In the genomic region with DNA sequence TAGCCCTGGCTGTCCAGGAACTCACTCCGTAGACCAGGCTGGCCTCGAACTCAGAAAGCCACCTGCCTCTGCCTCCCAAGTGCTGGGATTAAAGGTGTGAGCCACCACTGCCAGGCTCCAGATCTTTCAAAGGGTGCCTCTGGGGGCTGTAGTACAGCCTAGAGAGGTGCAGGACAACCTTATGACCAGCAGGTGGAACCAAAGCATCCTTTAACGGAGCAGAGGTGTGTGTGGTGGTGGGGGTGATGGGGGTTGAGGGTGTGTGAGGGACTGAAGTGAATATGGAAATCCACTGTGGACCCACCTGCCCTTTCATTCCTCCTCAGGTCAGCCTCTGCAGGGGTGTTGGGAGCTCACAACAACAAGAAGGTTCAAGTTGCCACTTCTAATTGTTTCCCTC, we compare ENCODE assay signal across 9 mouse cellular contexts. TPM values are rescaled to one million over a fixed set of nuclear protein-coding genes. Genes with fewer than 3 reads are reported as not detected.
A peak's percentile ranks its signal among the peaks of the same experiment; 100 is the strongest.
DNase-seq lines count a peak whose midpoint lies in the region; ATAC-seq and TF ChIP-seq lines count a peak whose summit lies in the region.
"Had no signal": no experiment of that assay in that cellular context is flagged by ENCODE, and none has a peak within 500 bp of the region (broad histone marks: within the 10 kb centered on the region; RNA-seq: fewer than 3 reads in every experiment).

No protein-coding gene starts in this region.

- 67% methylated on average over 3 of the region's 3 CpGs for WGBS in intestine, postnatal 0 days
- 57% methylated on average over 3 of the region's 3 CpGs for WGBS in intestine, embryonic 16.5 days
- 64% methylated on average over 3 of the region's 3 CpGs for WGBS in small intestine, adult 2 months
- WGBS in midbrain, embryonic 11.5 days, result 71% methylated on average over 3 of the region's 3 CpGs

- no peaks in the 10 kb centered on the region for H3K79me2 ChIP-seq in MEL (ENCODE audit: control insufficient read depth, insufficient read depth, low read length, poor library complexity)

- no peaks in the 10 kb centered on the region for H3K9me3 ChIP-seq in intestine, postnatal 0 days (ENCODE audit: control insufficient read depth)
- no peaks in the 10 kb centered on the region for H3K9me3 ChIP-seq in intestine, embryonic 16.5 days (ENCODE audit: control insufficient read depth, low read length)
- H3K9me3 ChIP-seq in MEL (replicated peaks; ENCODE audit: insufficient read depth, low read length), result no peaks in the 10 kb centered on the region
- H3K9me3 ChIP-seq in midbrain, embryonic 11.5 days (ENCODE audit: control insufficient read depth, low read length), result no peaks in the 10 kb centered on the region

- no peak overlapping the region for H3K27ac ChIP-seq in intestine, postnatal 0 days (ENCODE audit: low read depth, low read length)
- H3K27ac ChIP-seq in intestine, embryonic 16.5 days (ENCODE audit: low read length), result no peak overlapping the region
- no peak overlapping the region for H3K27ac ChIP-seq in MEL (ENCODE audit: control insufficient read depth, low read depth, low read length)
- no peak overlapping the region for H3K27ac ChIP-seq in small intestine, adult 2 months (ENCODE audit: insufficient read depth, low read depth, low read length)
- H3K27ac ChIP-seq in midbrain, embryonic 11.5 days (ENCODE audit: low read depth, low read length), result no peak overlapping the region

- DNase-seq in MEL (ENCODE audit: low read depth, low spot score), result peak; percentile 46
- peak; percentile 44 for DNase-seq in kidney, postnatal 10 days
- no peak for DNase-seq in right cerebral cortex, postnatal 14 days
- DNase-seq in layer of hippocampus, adult 9-10 months (ENCODE audit: low spot score), result no peak
- DNase-seq in midbrain, embryonic 11.5 days (ENCODE audit: low spot score, missing footprints), result no peak

- ATAC-seq in intestine, postnatal 0 days, result no peak
- no peak for ATAC-seq in intestine, embryonic 16.5 days
- no peak for ATAC-seq in midbrain, embryonic 11.5 days (ENCODE audit: low FRiP score)

- H3K36me3 ChIP-seq in intestine, postnatal 0 days (ENCODE audit: control insufficient read depth, insufficient read depth), result no peaks in the 10 kb centered on the region; the same call in 1 of the 2 replicates
- H3K36me3 ChIP-seq in intestine, embryonic 16.5 days (ENCODE audit: control insufficient read depth, insufficient read depth, low read length), result no peaks in the 10 kb centered on the region
- no peaks in the 10 kb centered on the region for H3K36me3 ChIP-seq in MEL (ENCODE audit: control insufficient read depth in 1 of 2, insufficient read depth in 2 of 2, low read length in 2 of 2)
- H3K36me3 ChIP-seq in small intestine, adult 2 months (ENCODE audit: control insufficient read depth, insufficient read depth, low read length), result no peaks in the 10 kb centered on the region
- no peaks in the 10 kb centered on the region for H3K36me3 ChIP-seq in midbrain, embryonic 11.5 days (ENCODE audit: control insufficient read depth, insufficient read depth, low read length)

- peak; percentile 77 for TF ChIP-seq CTCF in intestine, postnatal 0 days (IDR thresholded peaks at IDR 0.05; ENCODE audit: low read depth)
- peak; percentile 48 to 71 (median 59) for TF ChIP-seq CTCF in MEL (IDR thresholded peaks at IDR 0.05 in 2 of 3, conservative IDR thresholded peaks at IDR 0.05 in 1 of 3; ENCODE audit: control insufficient read depth in 1 of 3, insufficient read depth in 1 of 3, low read depth in 2 of 3, low read length in 3 of 3, poor library complexity in 1 of 3, severe bottlenecking in 1 of 3)
- peak; percentile 48; the same call in 1 of the 2 replicates for TF ChIP-seq CTCF in small intestine, adult 2 months (IDR thresholded peaks at IDR 0.05; ENCODE audit: extremely low read depth, insufficient read length, insufficient replicate concordance, low read depth, low read length)

- H3K4me1 ChIP-seq in intestine, postnatal 0 days (replicated peaks; ENCODE audit: control insufficient read depth, insufficient read depth, low read length), result 0 out of 2 replicates have a peak, but pooled peaks cover under 1% of the 10 kb centered on the region
- H3K4me1 ChIP-seq in intestine, embryonic 16.5 days (ENCODE audit: control insufficient read depth, insufficient read depth, low read length), result no peaks in the 10 kb centered on the region
- 0 out of 4 replicates have a peak, but pooled peaks cover 0 to under 1% of the 10 kb centered on the region in 2 experiments for H3K4me1 ChIP-seq in MEL (ENCODE audit: control insufficient read depth in 1 of 2, insufficient read depth in 2 of 2, low read length in 2 of 2)
- H3K4me1 ChIP-seq in small intestine, adult 2 months (ENCODE audit: control insufficient read depth, insufficient read depth, insufficient read length, low read length), result peaks cover 5% of the 10 kb centered on the region
- no peaks in the 10 kb centered on the region for H3K4me1 ChIP-seq in midbrain, embryonic 11.5 days (ENCODE audit: control insufficient read depth, insufficient read depth, low read length)

- H3K4me2 ChIP-seq in intestine, postnatal 0 days (replicated peaks; ENCODE audit: low read depth), result no peak overlapping the region
- H3K4me2 ChIP-seq in intestine, embryonic 16.5 days (ENCODE audit: low read depth, low read length), result no peak overlapping the region
- H3K4me2 ChIP-seq in midbrain, embryonic 11.5 days, result no peak overlapping the region

- no peaks in the 10 kb centered on the region for H3K27me3 ChIP-seq in intestine, postnatal 0 days (replicated peaks; ENCODE audit: control insufficient read depth, insufficient read depth, low read length)
- no peaks in the 10 kb centered on the region for H3K27me3 ChIP-seq in intestine, embryonic 16.5 days (replicated peaks; ENCODE audit: control insufficient read depth, insufficient read depth, low read length)
- no peaks in the 10 kb centered on the region for H3K27me3 ChIP-seq in MEL (ENCODE audit: control insufficient read depth in 1 of 2, insufficient read depth in 2 of 2, low read length in 2 of 2)
- no peaks in the 10 kb centered on the region for H3K27me3 ChIP-seq in small intestine, adult 2 months (ENCODE audit: control insufficient read depth, insufficient read depth, low read length)
- H3K27me3 ChIP-seq in midbrain, embryonic 11.5 days (ENCODE audit: control insufficient read depth, insufficient read depth, low read length), result no peaks in the 10 kb centered on the region

- TF ChIP-seq POLR2A in MEL (IDR thresholded peaks at IDR 0.05; ENCODE audit: control insufficient read depth in 1 of 2, insufficient read depth in 1 of 2, low read depth in 1 of 2, low read length in 2 of 2, poor library complexity in 1 of 2), result no peak
- TF ChIP-seq POLR2A in small intestine, adult 2 months (IDR thresholded peaks at IDR 0.05; ENCODE audit: low read depth, low read length), result no peak

- no peak for TF ChIP-seq EP300 in MEL (IDR thresholded peaks at IDR 0.05; ENCODE audit: low read depth in 1 of 2, low read length in 2 of 2)

- peak; percentile 71 for TF ChIP-seq RAD21 in MEL (IDR thresholded peaks at IDR 0.05; ENCODE audit: low read depth, low read length)

- H3K4me3 ChIP-seq in intestine, postnatal 0 days (ENCODE audit: low read depth, low read length), result no peak overlapping the region
- no peak overlapping the region for H3K4me3 ChIP-seq in intestine, embryonic 16.5 days (ENCODE audit: low read length)
- H3K4me3 ChIP-seq in MEL (ENCODE audit: control insufficient read depth in 1 of 2, insufficient read depth in 1 of 2, low read depth in 2 of 2, low read length in 2 of 2), result no peak overlapping the region
- no peak overlapping the region for H3K4me3 ChIP-seq in small intestine, adult 2 months (ENCODE audit: low read depth, low read length)
- no peak overlapping the region for H3K4me3 ChIP-seq in midbrain, embryonic 11.5 days (ENCODE audit: low read depth, low read length)

- H3K9ac ChIP-seq in intestine, postnatal 0 days (ENCODE audit: low read depth, low read length), result no peak overlapping the region
- no peak overlapping the region for H3K9ac ChIP-seq in intestine, embryonic 16.5 days (ENCODE audit: low read depth, low read length)
- H3K9ac ChIP-seq in MEL (ENCODE audit: control insufficient read depth, low read depth, low read length, poor library complexity, severe bottlenecking), result no peak overlapping the region
- H3K9ac ChIP-seq in midbrain, embryonic 11.5 days (ENCODE audit: low read length), result no peak overlapping the region

TF ChIP-seq in MEL, 35 proteins besides CTCF, POLR2A, EP300 and RAD21 (continues in another document):
- TF ChIP-seq SMC3 (IDR thresholded peaks at IDR 0.05; ENCODE audit: low read depth, low read length) (peak; percentile 76), MAZ (IDR thresholded peaks at IDR 0.05; ENCODE audit: low read depth, low read length) (0 out of 2 replicates have a peak, but pooled peaks have one; percentile 24), ZMIZ1 (IDR thresholded peaks at IDR 0.05; ENCODE audit: low read depth, low read length) (no peak), TAL1 (IDR thresholded peaks at IDR 0.05; ENCODE audit: low read length) (no peak), ETS1 (IDR thresholded peaks at IDR 0.05; ENCODE audit: low read depth, low read length) (no peak), POLR2AphosphoS5 (IDR thresholded peaks at IDR 0.05; ENCODE audit: borderline replicate concordance, low read depth, low read length) (no peak)

RNA-seq across cellular contexts. Expression of a gene that starts 4.6 kb away (rescaled TPM):
- 8.9 and 10.0 TPM in 2 replicates for polyA plus RNA-seq in intestine, postnatal 0 days (2015; fragmentation: Nextera tagmentation; extraction: Ambion mirVana)
- polyA plus RNA-seq in intestine, embryonic 16.5 days (2015; fragmentation: Nextera tagmentation; extraction: Ambion mirVana), result not detected in 2 replicates
- not detected in 2 replicates for total RNA-seq in MEL (2012; rRNA removed)
- polyA plus RNA-seq in MEL (2012; ENCODE audit: insufficient read depth in 1 of 2, insufficient read length in 2 of 2, low read depth in 1 of 2, low replicate concordance in 2 of 2, missing spikeins in 1 of 2), result not detected
- polyA plus RNA-seq in small intestine, adult 2 months (2012; rRNA removed), result 0.72 and 1.5 TPM in 2 replicates
- 1.5 and 4.6 TPM in 2 replicates for polyA plus RNA-seq in midbrain, embryonic 11.5 days (2014; fragmentation: Nextera tagmentation; extraction: Ambion mirVana)
- polyA plus RNA-seq: large intestine, adult 2 months had no signal

RNA-seq across cellular contexts. Expression of a gene that starts 4.8 kb away (rescaled TPM):
- polyA plus RNA-seq in intestine, postnatal 0 days (2015; fragmentation: Nextera tagmentation; extraction: Ambion mirVana), result 237 and 245 TPM in 2 replicates
- polyA plus RNA-seq in intestine, embryonic 16.5 days (2015; fragmentation: Nextera tagmentation; extraction: Ambion mirVana), result 249 and 380 TPM in 2 replicates
- not detected in 2 replicates for total RNA-seq in MEL (2012; rRNA removed)
- polyA plus RNA-seq in MEL (2012; ENCODE audit: insufficient read depth in 1 of 2, insufficient read length in 2 of 2, low read depth in 1 of 2, low replicate concordance in 2 of 2, missing spikeins in 1 of 2), result not detected
- polyA plus RNA-seq in small intestine, adult 2 months (2012; rRNA removed), result 17.3 and 19.6 TPM in 2 replicates
- 18.0 and 18.7 TPM in 2 replicates for polyA plus RNA-seq in midbrain, embryonic 11.5 days (2014; fragmentation: Nextera tagmentation; extraction: Ambion mirVana)

RNA-seq across cellular contexts. Expression of a gene that starts 23.5 kb away (rescaled TPM):
- 20.7 and 21.4 TPM in 2 replicates for polyA plus RNA-seq in intestine, postnatal 0 days (2015; fragmentation: Nextera tagmentation; extraction: Ambion mirVana)
- polyA plus RNA-seq in intestine, embryonic 16.5 days (2015; fragmentation: Nextera tagmentation; extraction: Ambion mirVana), result 51.0 and 51.7 TPM in 2 replicates
- 62.0 and 71.5 TPM in 2 replicates for total RNA-seq in MEL (2012; rRNA removed)
- 10 to 100 TPM in 1 of 2 experiments, not detected in 1; 85.0 TPM for polyA plus RNA-seq in MEL (2012; ENCODE audit: insufficient read depth in 1 of 2, insufficient read length in 2 of 2, low read depth in 1 of 2, low replicate concordance in 2 of 2, missing spikeins in 1 of 2)
- polyA plus RNA-seq in small intestine, adult 2 months (2012; rRNA removed), result 23.0 and 36.4 TPM in 2 replicates
- polyA plus RNA-seq in midbrain, embryonic 11.5 days (2014; fragmentation: Nextera tagmentation; extraction: Ambion mirVana), result 61.5 and 62.6 TPM in 2 replicates

Comparison
In these comparisons a context has a peak if more than half of its experiments do, and no peak if none do; other contexts are left out.
1. DNase-seq: peak in MEL (single experiment) and kidney, postnatal 10 days (single experiment); none in right cerebral cortex, postnatal 14 days (single experiment), layer of hippocampus, adult 9-10 months (single experiment) and midbrain, embryonic 11.5 days (single experiment).
2. RNA of a gene that starts 4.8 kb away (polyA plus RNA-seq): 249 to 380 TPM in intestine, embryonic 16.5 days, 237 to 245 TPM in intestine, postnatal 0 days, 17.3 to 19.6 TPM in small intestine, adult 2 months and 18.0 to 18.7 TPM in midbrain, embryonic 11.5 days; not detected in MEL; every median in the first group is over 10 times any median in the second.
3. Peak in every context shown above with its lines, with median percentiles within 50 percentile points of each other: CTCF ChIP-seq.